Mouse (Mus musculus) heart, adult 2 months (tissue): Measurements from ENCODE around the gene Eapp.
"Not testable (repeated sequence)": the region's sequence is repeated elsewhere in the genome, so short reads cannot be mapped to it uniquely, and the experiment has no call there.

Source experiments
- CTCF ChIP-seq: fragments of 200-600 bp; IDR thresholded peaks from 2 replicates; pipeline ENCODE4 v1.8.1; 2022; ENCODE audit warnings: antibody characterized with exemption, mild to moderate bottlenecking, moderate library complexity
- EP300 ChIP-seq: fragments of 200-500 bp; IDR thresholded peaks from 2 replicates; pipeline ENCODE4 v1.6.1; 2011; ENCODE audit warnings: low read depth, low read length, control low read depth; ENCODE audit not compliant: insufficient read depth
- POLR2A ChIP-seq: fragments of 200-500 bp; IDR thresholded peaks from 2 replicates; pipeline ENCODE4 v1.6.1; 2011; ENCODE audit warnings: mild to moderate bottlenecking, low read depth, low read length, control low read depth; ENCODE audit not compliant: insufficient read depth

DNA sequence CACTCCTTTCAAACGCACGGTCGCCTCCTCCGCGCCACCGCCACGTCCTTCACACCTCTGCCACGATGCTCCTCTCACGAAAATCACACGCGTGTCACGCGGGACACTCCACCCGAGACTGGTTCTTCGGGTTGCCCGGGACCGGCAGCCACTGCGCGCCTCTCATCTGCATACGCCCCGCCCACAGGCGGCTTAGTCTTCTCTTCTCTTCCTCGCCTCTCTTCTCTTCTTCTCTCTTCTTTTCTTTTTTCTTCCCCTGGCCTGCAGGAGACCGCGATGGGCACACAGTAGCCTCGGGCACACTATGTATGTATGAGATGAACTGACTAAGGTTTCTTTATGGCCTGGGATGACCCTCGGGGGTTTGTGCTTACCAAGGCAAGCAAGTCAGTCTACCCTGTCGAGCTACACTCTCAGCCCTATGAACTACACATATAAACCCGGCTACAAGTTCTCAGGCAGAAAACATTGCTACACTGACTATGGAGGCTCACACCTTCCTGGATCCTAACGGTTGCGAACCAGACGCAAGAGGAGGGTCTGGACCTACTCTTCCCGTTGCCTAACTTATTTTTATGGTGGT, 43.1 kb upstream of the Eapp start:
- TF ChIP-seq CTCF, POLR2A, EP300: not testable (repeated sequence)
